Mouse (Mus musculus): ENCODE data around the gene Nbeal1.

DNA sequence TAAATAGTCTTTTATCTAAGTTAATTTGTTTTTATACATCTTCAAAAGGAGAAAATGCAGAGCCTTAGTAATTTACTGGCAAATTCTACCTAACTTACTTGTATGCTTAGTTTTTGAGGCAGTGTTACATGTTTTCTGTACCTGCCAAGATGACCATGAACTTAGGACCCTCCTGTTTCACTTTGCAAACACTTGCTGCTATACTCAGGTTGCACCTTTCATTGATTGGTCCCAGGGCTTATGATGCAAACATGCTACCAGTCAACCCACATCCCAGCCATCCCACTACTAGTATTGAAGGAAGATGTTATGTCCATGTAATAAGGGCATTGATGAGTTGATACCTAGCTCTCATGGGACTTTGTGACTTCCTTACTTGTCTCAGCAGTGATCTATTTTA, 88.9 kb downstream of the Nbeal1 start:
- no peak for TF ChIP-seq CTCF (IDR thresholded peaks at IDR 0.05; ENCODE audit: low read depth)
- TF ChIP-seq EP300 (IDR thresholded peaks at IDR 0.05; ENCODE audit: low read depth): no peak
